Mouse (Mus musculus): Measurements from ENCODE around the gene Wfdc17. TPM values are rescaled to one million over a fixed set of nuclear protein-coding genes. Genes with fewer than 3 reads are reported as not detected.

Gene Wfdc17
- total RNA-seq (2021), result 1.3 and 1.7 TPM in 2 replicates
- long read RNA-seq, experiment 1, partial matches to known transcripts, result 0 of 1 reads
- long read RNA-seq, experiment 1, other reads (novel, unspliced or antisense), result 0 of 1 reads
- long read RNA-seq, experiment 2, partial matches to known transcripts, result 0 of 3 reads
- long read RNA-seq, experiment 2, other reads (novel, unspliced or antisense), result 0 of 3 reads

DNA sequence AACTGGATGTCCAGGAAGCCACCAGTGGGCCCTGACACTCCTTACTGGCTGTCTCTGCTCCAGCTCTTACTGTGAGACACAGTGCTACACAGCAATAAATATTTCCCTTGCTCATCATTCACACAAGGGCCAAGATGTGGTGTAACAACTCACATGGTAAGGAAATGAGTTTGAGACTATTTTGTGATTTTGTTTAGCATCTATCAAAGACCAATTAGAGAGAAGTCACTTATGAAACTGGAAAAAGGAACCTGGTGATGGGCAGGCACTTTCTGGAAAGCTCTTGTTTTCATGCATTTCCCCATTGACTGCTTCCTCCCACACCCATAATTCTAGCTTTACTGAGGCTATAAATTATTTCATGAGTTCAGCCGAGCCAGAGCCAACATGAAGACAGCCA is at the start of gene Wfdc17:
Gene Wfdc17, plus strand, starts transcription at position 287 of the 400 bp plus-strand sequence.
- no peak for DNase-seq

DNA sequence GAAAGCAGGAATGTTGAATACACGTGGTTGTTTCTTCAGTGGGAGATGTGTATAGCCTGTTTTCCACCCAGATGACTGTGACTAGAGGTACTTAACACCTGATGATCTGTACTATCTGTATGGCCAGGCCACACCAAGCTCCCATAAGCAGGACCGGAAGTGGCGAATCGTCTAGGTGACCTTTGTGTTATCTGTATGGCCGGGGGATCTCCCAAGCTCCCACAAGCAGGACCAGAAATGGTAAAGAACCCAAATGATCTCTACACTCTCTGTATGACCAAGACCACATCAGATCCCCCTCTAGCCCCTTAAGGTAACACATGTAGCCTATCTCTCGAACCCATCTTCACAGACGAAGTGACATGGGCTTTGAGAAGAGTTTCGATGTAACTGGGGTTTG is 49.2 kb upstream of the Wfdc17 start:
- no peak for DNase-seq

DNA sequence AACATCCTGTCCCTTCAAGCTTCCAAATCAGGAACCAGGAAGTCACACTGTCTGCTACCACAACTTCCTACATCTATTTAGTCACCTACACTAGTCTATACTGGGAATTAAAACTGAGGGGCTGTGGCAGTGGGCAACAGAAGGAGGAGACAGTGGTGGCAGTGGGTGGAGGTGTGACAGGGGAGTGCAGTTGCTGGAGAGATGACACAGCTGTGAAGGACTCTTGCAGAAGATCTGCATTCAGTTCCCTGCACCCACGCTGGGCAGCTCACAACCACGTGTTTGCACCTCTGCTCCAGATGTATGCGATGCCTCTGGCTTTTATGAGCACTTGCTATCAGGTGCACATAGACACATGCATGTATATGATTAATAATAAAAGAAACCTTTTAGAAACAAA is 46.3 kb upstream of the Wfdc17 start:
- no peak for DNase-seq

DNA sequence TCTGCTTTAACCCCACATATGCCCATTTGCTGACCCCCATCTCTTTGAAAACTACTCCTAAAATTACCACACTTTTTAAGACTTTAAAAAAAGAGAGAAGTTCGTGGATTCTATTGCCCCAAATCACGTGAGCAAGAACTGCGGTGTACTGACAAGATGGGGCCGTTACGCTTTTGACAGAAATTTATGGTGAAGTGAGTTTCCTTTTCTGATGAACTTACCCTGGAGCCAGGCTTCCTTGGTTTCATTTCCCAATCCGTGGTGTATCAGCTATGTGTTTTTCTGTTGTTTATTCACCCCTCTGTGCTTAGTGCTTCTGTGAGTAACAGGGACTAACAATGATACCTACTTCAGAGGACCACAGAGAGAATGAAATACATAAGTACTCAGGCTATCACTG is 45.0 kb upstream of the Wfdc17 start:
- DNase-seq, result no peak

DNA sequence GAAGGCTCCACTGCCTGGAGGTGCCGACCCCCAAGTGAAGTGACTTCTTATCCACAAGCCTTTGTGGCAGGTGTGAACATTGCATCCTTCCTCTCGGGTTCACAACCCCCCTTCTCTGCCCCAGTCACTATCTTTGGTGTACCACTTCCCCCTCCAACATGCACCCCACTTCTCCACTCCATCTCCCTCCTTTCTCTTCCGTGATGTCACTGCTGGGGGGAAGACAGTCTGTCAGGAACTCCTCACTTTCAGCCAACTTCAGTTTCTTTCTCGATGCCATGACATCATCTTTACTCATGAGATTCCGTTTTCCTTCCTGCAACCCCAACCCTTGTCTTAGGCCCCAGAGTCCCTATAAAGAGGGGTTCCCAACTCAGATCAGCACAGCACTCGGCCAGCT is 41.6 kb upstream of the Wfdc17 start, which contains the start of gene Ccl4:
Gene Ccl4, plus strand, starts transcription at position 381 of the 400 bp plus-strand sequence.
- no peak for DNase-seq

DNA sequence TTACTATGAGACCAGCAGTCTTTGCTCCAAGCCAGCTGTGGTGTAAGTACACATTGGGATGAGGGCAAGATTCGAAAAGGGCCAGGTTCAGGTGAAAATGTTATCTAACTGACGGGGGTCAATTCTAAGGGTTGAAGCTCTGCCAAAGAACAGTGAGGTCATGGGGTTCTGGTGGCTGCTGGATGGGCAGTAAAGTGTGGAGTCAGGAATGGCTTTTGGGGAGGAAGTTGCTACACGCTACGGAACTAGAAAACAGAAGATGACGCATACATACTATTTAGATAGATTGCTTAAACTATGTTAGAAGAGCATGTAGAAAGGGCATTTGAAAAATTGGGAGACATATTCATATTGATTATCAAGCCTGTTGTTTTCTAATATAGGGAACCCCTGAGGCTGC is 40.3 kb upstream of the Wfdc17 start:
- DNase-seq, result no peak

DNA sequence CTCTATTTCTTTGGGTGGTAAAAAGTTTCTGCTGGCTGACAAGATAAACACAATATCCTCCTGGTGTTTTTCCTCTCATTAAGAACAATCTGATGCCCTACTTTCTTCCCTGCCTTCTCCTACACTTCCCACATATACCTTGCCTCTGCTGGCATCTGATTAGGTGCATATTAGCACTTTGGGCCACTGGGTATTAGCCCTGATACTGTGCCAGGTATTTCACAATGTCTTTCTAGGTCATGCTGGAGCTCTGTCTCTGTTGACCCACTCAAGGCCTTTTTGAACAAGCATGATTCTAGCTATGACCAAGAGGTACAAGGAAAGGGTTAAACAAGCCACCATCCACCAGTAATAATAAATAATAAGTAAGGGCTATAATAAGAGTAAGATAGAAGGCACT is 32.0 kb upstream of the Wfdc17 start:
- peak; percentile 21 for DNase-seq

DNA sequence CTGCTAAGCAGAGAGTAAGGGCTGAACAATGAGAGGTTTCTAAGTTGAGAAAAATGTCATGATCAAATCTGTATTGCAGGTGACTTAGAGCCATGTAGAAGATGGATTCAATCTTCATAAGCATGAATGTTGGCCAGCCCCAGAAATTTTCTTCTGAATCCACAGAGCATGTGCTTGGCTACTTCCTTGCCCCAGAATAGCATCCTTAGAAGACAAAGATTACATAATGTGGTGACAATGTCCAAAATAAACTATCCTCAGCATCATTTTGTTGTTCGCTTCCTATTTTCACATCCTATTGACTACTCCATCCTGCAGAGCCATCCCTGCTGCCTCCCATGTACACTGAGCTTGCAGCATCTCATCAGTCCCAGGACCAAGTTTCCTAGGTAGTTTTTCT is 28.1 kb upstream of the Wfdc17 start:
- DNase-seq, result no peak

DNA sequence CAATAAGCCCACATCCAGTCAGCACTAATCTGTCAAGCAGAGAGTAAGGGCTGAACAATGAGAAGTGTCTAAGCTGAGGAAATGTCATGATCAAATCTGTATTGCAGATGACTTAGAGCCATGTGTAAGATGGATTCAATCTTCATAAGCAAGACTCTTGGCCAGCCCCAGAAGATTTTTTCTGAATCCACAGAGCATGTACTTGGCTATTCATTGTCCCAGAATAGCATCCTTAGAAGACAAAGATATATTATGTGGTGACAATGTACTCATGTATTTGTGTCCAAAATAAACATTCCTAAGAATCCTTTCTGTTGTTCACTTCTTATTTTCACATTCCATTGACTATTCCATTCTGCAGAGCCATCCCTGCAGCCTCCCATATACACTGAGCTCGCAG is 13.9 kb upstream of the Wfdc17 start:
- DNase-seq, result no peak

DNA sequence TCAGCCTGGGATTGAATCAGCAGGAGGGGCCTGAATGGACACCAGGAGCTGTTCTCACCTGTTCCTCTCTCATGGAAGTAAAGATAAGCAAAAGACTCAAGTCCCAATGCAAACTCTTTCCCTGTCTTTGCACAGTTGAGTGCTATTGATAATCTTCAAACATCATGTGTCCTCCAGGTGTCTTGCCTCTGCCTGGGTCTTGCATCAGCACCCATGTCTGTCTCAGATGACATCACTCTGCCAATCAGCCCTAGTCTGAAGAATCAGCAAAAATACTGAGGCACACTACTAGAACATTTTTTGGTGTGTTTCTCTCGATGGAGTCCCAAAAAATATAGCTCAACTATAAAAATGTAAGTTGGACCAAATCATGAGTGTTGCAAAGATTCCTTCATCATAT is 11.8 kb upstream of the Wfdc17 start:
- no peak for DNase-seq

DNA sequence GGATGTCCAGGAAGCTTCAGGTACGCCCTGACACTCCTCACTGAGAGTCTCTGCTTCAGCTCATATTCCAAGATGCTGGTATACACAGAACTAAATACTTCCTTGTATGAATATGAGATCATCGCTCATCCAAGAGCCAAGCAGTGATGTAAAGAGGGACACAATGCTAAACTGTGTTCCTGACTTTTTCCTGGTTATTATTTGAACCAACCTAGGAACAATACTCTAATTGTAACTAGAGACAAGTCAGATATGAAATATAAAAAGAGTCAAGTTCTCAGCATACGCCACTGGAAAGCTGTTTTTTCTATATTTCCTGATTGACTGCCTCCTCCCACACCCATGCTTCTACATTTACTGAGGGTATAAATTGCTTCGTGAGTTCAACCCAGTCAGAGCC is 4.9 kb downstream of the Wfdc17 start, which contains the start of gene Wfdc18:
Gene Wfdc18, plus strand, starts transcription at position 301 of the 400 bp plus-strand sequence.
- no peak for DNase-seq

DNA sequence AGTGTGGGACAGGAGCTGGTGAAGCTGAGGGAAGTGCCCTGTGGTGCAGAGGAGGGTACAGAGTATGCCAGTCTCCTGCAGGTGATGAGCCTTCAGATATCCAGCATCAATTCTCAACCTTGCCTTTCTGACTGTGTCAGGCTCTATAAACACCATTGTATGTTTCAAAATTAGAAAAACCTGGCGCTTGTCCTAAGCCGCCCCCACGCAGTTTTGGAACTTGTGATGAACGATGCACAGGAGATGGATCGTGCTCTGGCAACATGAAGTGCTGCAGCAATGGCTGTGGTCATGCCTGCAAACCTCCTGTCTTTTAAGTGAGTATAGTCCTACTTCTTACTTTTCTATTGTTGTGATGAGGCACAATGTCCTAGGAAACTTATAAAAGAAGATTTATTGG is 5.9 kb downstream of the Wfdc17 start:
- DNase-seq, result no peak

DNA sequence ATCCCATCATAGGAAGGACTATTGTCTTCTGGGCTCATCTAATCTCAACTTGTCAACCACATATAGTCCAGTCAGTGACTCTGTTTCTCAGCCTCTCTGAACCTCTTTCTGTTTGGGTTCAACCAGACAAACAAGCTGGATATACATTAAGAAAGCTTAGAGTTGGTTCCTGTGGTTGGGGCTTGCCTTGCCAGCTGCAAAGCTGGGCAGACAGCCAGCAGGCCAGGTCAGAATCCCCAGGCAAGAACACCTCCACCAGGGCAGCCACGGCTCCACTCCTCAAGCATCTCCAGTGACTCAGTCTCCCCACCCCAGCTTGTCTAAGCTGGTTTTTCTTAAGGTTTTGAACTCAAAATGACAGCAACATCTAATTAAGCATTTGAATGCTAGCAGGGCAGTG is 8.9 kb downstream of the Wfdc17 start:
- no peak for DNase-seq

DNA sequence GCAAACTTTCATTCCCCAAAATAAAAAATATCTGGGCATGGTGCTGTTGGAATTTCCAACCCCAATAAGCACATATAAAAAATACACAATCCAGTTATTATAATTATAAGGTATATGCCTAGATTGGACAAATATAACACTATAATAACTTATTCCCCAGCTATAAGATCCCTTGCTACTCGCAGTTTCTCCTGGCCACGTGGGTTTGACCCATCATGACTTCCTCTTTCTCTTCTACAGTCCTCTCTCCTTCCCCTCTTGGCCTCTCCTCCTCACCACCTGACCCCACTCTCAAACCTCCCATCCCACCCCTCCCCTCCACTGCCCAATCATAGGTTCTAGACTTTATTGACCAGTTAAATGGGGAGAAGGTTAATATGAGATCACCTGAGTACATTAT is 10.1 kb downstream of the Wfdc17 start:
- DNase-seq, result no peak

DNA sequence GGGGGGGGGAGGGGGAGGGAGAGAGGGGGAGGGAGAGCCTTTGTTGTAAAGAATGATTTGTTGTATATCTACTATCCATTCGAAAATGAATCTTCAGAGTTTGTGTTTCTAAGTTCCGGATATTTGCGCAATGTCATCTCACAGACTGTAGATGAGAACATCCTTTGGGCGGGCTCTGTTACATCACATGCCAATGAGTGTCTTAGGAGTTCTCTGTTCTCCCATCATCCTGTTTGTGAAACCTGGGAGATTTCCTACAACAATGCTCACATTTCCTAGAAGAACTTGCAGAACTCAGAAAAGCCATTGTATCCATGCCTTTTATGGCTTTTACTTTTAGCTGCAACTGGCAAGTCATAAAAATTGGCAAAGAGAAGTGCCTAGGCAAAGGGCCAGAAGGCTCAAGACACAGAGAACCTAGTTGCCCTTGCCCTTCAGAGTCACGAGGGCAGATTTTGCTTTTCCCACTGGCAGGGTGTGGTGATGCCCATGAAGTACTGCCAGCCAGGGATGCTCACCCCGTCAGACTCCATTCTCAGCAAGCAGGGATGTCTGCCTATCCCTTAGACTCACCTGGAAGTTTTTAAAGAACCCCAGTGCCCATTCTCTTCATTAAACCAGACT is 13.4 kb downstream of the Wfdc17 start:
- DNase-seq, result peak; percentile 62

DNA sequence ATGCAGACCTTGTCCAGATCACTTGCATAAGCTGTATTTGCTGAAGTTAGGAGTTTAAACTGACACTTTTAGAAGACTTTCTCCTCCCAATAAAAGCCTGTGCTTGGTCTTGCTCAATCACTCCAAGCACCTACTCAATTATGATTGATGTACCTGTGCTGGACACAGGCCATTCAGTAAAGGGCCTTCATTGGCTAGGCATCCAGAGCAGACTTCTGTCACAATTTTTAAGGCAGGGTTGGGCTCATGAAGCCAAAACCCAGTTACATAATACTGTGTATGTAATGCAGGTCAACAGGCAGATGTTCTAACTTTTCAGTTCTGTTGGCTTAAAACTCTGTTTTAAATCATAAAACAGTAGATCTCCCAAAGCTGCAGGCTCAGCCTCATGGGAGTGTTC is 17.0 kb downstream of the Wfdc17 start:
- DNase-seq, result no peak

DNA sequence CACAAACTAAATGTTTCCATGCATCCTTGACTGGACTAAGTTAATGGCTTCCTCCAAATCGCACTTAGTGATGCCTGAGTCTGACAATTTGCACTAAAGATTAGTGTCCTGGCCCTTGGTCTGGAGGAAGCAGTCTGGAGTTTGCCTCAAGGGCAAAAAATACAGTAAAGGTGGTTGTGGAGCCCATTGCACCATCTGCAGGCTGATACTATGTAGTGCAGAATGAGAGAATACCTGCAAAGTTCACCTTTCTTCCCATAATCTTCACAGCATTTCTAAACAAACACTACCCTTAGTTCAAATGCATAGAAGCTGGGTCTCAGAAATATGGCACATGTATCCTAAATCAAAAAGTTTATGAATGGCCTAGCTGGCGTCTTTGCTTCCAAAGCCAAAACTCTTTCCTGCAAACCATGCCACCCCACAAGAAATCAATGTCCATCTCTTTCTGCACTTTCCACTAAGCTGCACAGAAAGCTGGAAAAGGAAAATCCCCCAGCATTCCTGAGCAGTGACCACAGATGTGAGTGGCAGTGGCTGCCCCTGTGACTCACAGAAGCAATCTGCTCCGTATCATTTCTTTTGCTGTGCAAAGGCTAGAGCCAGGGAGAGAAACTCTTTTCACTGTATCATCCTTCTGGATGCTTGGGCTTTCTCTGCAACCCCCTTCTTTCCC is 25.1 kb downstream of the Wfdc17 start:
- DNase-seq, result no peak

DNA sequence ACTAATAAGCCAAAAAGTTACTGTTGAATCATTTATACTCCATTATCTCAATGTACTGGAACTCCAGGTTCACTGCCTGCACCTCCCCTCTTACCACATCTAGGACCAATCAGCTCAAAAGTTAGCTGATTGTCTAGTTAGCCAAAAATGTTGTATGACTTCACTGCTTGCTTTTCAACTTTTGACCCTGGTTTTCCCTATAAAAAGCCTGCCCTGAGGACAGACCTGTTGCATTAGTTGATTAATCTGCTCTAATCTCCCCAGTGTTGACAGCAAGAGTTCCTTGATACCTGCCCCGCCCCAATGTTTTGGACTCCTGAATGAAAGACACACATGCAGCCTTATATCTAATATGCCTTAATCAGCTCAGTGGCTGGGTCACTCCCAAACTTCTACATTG is 27.3 kb downstream of the Wfdc17 start:
- DNase-seq, result no peak

DNA sequence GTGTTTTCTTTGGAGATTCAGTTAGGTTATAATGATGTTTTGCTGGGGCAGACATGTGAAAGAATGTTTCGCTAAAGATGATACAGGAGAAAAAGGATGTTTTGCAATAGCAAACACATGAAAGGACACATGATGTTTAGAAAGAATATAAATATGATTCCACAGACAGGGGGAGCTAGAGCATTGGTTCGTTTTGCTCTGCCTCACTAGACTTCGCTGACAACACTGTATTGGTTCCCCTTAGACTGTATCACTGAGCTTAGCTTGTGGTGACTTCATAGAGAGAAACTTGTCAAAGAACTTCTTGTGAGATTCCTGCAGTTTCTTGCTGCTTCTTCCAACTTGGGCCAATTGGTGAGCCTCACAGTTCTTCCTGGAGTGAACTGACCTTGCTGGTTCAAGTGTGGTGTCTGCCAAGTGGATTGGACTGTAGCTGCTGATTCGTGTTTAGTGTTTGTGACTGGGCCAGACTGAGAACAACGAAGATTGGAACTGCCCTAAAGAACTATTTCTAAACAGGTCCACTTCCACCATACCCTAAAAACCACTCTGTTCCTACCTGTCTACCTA is 29.4 kb downstream of the Wfdc17 start:
- no peak for DNase-seq

DNA sequence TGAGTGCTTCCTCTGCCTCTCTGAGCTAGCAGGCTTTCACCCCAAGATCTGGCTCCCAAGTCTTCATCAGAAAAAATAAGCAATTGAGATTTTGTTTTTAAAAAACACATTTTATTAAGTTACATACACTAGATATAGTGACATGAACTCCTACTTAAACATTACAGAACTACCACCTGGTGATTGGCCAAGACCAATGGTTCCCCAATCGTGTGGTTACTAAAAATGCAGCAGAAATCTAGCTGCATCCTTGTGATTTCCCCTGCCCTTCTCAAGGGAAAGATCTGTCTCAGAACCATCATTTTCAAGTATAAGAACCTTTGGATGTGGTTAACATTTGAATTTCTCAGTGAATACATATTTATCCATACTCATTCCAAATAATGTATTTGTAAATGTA is 30.4 kb downstream of the Wfdc17 start:
- DNase-seq, result no peak

DNA sequence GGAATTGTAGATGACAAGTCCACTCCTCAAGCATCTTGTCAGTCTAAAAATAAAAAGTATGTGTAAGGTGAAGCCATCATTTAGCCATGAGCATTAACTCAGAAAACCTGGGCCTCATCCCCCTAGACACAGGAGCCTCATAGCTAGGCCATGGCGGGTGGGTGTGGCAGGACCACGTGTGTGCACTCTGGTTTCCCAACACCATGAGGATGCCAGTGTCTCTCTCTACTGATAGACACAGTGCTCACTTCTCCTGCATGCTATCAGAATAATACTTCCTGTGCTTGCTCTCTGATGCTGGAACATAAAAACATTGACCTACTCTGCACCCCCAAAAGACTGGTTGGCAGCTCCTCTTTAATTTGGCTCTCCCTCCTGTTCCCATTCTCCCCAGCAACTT is 32.1 kb downstream of the Wfdc17 start:
- DNase-seq, result no peak

DNA sequence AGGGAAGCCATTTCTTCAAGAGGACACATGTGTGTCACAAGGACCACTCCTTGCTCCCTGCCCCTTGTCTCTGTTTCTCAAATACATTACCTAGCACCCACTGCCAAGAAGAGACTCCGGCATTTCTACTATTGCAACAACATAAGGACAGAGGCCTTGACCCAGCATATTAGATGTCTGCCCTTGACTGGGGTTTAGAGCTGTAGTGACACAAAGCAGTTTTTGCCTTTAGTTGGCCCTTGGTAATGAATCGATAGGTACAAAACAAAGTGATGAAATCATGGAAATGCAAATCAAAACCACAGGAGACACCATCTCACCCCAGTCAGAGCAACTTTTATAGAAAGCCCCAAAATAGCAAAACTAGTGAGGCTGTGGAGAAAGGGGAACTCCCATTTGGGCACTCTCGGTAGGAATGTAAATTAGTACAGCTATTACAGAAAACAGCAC is 33.3 kb downstream of the Wfdc17 start:
- DNase-seq, result no peak

DNA sequence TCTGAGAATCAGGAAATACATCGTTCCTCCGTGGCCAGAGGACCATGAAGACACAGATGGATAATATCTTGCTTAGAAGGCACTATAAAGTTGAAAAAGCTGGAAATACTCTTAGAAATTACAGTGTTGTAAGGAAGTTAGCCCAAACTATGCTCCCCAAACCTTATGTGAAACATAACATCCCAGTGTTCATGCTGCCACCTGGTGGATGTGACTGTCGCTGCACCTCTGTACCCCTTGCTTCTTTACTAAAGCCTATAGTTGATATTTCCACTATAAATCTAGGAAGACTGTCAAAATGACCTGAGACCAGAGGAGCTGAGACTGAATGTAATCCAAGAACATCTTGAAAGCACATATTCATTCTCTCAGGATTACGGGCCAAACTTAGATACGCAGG is 35.5 kb downstream of the Wfdc17 start:
- peak; percentile 83 for DNase-seq
